Mouse (Mus musculus) intestine, embryonic 16.5 days (tissue): ENCODE results near the gene Ptprcap. TPM values are rescaled to one million over a fixed set of nuclear protein-coding genes. Genes with fewer than 3 reads are reported as not detected.

Experiments used
- ATAC-seq: fragments of 200-750 bp; cut with Nextera tagmentation; 2 replicates; pipeline ENCODE4 v1.8.0; 2017; ENCODE audit warnings: moderate TSS enrichment, moderate library complexity
- H3K27ac ChIP-seq: fragments of 300-500 bp; sonication (generic); 2 replicates; pipeline ENCODE4 v1.5.1; 2014; ENCODE audit warnings: mild to moderate bottlenecking, low read length
- H3K27me3 ChIP-seq: fragments of 300-500 bp; sonication (generic); replicated peaks from 2 replicates; pipeline ENCODE4 v1.6.1; 2014; ENCODE audit warnings: low read length, control low read depth, mixed read lengths; ENCODE audit not compliant: control insufficient read depth, insufficient read depth
- H3K36me3 ChIP-seq: fragments of 300-500 bp; sonication (generic); 2 replicates; pipeline ENCODE4 v1.6.1; 2014; ENCODE audit warnings: low read length, control low read depth; ENCODE audit not compliant: control insufficient read depth, insufficient read depth
- H3K4me1 ChIP-seq: fragments of 300-500 bp; sonication (generic); 2 replicates; pipeline ENCODE4 v1.6.1; 2014; ENCODE audit warnings: low read length, control low read depth, mixed read lengths; ENCODE audit not compliant: control insufficient read depth, insufficient read depth
- H3K4me2 ChIP-seq: fragments of 300-500 bp; sonication (generic); 2 replicates; pipeline ENCODE4 v1.6.1; 2014; ENCODE audit warnings: low read depth, low read length, control low read depth
- H3K4me3 ChIP-seq: fragments of 300-500 bp; sonication (generic); 2 replicates; pipeline ENCODE4 v1.5.1; 2014; ENCODE audit warnings: mild to moderate bottlenecking, low read length
- H3K9ac ChIP-seq: fragments of 300-500 bp; sonication (generic); 2 replicates; pipeline ENCODE4 v1.6.1; 2014; ENCODE audit warnings: low read depth, low read length
- H3K9me3 ChIP-seq: fragments of 300-500 bp; sonication (generic); 2 replicates; pipeline ENCODE4 v1.6.1; 2016; ENCODE audit warnings: low read length, control low read depth; ENCODE audit not compliant: control insufficient read depth
- WGBS: fragments of 180-500 bp; shearing (Covaris S2); extraction: QIAGEN DNeasy Blood & Tissue Kit; methylation state at CpG from one replicate; pipeline ENCODE4 v1.1.7; 2014; 5-methylcytosine and 5-hydroxymethylcytosine counted together
- polyA plus RNA-seq: library from polyadenylated mRNA; unstranded; fragments of >200 nt; fragmentation: Nextera tagmentation; extraction: Ambion mirVana; gene quantifications from 2 replicates; pipeline ENCODE4 v1.2.1, GENCODE M21; 2015

Gene Ptprcap
- 5.8 and 6.7 TPM in 2 replicates for polyA plus RNA-seq

DNA sequence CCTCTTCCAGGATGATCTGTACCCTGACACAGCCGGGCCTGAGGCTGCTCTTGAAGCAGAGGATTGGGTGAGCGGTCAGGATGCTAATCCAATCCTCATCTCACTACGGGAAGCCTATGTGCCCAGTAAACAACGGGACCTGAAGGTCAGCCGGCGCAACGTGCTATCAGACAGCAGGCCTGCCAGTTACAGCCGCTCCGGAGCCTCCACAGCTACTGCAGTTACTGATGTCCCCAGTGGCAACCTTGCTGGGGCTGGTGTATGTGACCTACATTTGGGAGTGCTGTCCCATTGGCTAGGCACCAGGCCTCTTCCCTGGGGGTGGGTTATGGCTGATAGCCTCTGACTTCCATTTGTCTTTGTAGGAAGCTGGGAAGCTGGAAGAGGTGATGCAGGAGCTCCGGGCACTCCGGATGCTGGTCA lies at the start of gene Ptprcap:
Ptprcap (plus strand) TSS at position 373 of the 423 bp plus-strand sequence.
- H3K27ac ChIP-seq, result no peak within 1 kb of the TSS
- H3K9me3 ChIP-seq, result no peaks in the 10 kb centered on the region
- H3K36me3 ChIP-seq, result peaks cover 30% of the 10 kb centered on the region
- H3K4me3 ChIP-seq, result no peak within 1 kb of the TSS
- no peak for ATAC-seq
- H3K4me2 ChIP-seq, result no peak within 1 kb of the TSS
- H3K27me3 ChIP-seq, result no peaks in the 10 kb centered on the region
- H3K9ac ChIP-seq, result no peak within 1 kb of the TSS
- WGBS, result 64% methylated on average over 11 of the region's 11 CpGs
- H3K4me1 ChIP-seq, result peaks cover 22% of the 10 kb centered on the region

DNA sequence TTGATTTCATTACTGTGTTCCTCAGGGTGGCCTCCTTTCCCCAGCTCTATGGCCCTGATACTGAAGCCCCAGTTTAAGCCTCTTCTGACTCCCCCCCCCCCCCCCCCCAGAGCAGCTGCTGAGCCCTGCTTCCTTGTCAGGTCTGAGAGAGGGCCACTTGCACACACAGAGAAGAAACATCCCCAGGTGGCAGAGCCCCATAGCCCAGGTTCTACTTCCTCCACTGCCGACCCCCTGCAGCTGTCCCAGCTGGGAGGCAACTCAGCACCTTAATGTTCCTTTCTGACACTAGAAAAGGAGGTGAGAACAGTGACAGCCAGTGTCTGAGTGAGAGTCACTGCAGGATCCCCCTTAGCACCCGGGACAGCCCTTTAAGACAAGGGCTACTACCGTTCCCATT lies 49.6 kb upstream of the Ptprcap start:
- 73% methylated on average over 3 of the region's 3 CpGs for WGBS
- no peak for ATAC-seq
- H3K27ac ChIP-seq, result no peak overlapping the region

DNA sequence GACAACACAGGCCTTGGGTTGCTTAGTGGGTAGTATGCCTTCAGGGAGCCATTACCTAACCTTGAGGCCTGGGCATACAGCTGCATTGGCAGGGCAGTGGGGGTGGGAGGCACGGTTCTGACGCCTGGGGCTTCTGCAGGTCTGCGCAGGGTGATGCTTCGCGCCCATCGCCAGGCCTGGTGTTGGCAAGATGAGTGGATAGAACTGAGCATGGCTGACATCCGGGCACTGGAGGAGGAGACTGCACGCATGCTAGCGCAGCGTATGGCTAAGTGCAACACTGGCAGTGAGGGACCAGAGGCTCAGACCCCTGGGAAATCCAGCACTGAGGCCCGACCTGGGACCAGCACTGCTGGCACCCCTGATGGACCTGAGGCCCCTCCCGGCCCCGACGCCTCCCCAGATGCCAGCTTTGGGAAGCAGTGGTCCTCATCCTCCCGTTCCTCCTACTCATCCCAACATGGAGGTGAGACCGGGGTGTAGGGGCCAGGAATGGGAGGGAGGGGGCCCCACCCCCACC lies 48.7 kb upstream of the Ptprcap start:
- H3K27me3 ChIP-seq, result 0 out of 2 replicates have a peak, but pooled peaks cover 4% of the 10 kb centered on the region
- H3K4me1 ChIP-seq, result peaks cover 13% of the 10 kb centered on the region
- H3K4me2 ChIP-seq, result no peak overlapping the region
- H3K4me3 ChIP-seq, result no peak overlapping the region
- H3K9me3 ChIP-seq, result no peaks in the 10 kb centered on the region
- H3K9ac ChIP-seq, result no peak overlapping the region
- no peak for ATAC-seq
- H3K36me3 ChIP-seq, result no peaks in the 10 kb centered on the region
- WGBS, result 93% methylated on average over 16 of the region's 16 CpGs
- no peak overlapping the region for H3K27ac ChIP-seq

More for the DNA sequence above, 49.6 kb upstream of the Ptprcap start:
- Histone ChIP-seq H3K4me2 (no peak overlapping the region), H3K4me1 (peaks cover 21% of the 10 kb centered on the region), H3K36me3 (no peaks in the 10 kb centered on the region), H3K9me3 (no peaks in the 10 kb centered on the region), H3K27me3 (0 out of 2 replicates have a peak, but pooled peaks cover 4% of the 10 kb centered on the region), H3K4me3 (no peak overlapping the region), H3K9ac (no peak overlapping the region)

DNA sequence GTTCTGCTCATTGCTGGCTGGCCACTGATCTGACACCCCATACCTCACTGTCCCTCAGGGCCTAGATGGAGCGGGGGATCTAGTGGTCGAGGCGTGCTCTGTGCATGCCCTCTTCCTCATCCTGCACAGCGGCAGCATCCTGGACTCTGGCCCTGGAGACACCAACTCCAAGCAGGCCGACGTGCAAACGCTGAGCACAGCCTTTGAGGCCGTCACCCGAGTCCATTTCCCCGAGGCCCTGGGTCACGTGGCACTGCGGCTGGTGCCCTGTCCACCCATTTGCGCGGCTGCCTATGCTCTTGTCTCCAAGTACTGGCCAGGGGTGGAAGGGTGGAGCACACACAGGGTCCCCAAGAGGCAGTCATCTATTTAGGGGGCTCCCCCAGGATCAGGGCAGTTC lies 46.8 kb upstream of the Ptprcap start:
- ATAC-seq, result no peak
- H3K4me3 ChIP-seq, result no peak overlapping the region
- H3K4me2 ChIP-seq, result no peak overlapping the region
- H3K9ac ChIP-seq, result no peak overlapping the region
- H3K36me3 ChIP-seq, result no peaks in the 10 kb centered on the region
- H3K9me3 ChIP-seq, result no peaks in the 10 kb centered on the region
- H3K27me3 ChIP-seq, result no peaks in the 10 kb centered on the region
- no peaks in the 10 kb centered on the region for H3K4me1 ChIP-seq
- no peak overlapping the region for H3K27ac ChIP-seq
- 90% methylated on average over 14 of the region's 14 CpGs for WGBS

DNA sequence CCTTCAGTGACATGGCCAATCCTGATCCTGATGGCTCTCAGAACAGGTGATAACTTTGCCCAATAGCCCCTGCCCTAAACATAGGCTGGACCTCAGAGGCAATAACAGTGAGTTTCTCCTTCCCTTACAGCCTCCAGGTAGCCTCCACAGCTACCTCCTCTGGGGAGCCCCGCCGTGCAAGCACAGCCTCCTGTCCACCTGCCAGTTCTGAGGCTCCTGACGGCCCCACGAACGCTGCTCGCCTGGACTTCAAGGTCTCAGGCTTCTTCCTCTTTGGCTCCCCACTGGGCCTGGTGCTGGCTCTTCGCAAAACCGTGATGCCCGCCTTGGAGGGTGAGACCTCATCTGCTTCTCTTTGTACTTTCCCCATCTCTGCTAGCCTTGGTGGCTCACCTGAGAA lies 44.9 kb upstream of the Ptprcap start:
- Histone ChIP-seq H3K9me3 (no peaks in the 10 kb centered on the region), H3K4me3 (no peak overlapping the region), H3K27ac (no peak overlapping the region), H3K27me3 (no peaks in the 10 kb centered on the region), H3K36me3 (no peaks in the 10 kb centered on the region), H3K4me1 (peaks cover 10% of the 10 kb centered on the region), H3K9ac (no peak overlapping the region), H3K4me2 (no peak overlapping the region)
- WGBS, result 85% methylated on average over 9 of the region's 9 CpGs
- no peak for ATAC-seq

DNA sequence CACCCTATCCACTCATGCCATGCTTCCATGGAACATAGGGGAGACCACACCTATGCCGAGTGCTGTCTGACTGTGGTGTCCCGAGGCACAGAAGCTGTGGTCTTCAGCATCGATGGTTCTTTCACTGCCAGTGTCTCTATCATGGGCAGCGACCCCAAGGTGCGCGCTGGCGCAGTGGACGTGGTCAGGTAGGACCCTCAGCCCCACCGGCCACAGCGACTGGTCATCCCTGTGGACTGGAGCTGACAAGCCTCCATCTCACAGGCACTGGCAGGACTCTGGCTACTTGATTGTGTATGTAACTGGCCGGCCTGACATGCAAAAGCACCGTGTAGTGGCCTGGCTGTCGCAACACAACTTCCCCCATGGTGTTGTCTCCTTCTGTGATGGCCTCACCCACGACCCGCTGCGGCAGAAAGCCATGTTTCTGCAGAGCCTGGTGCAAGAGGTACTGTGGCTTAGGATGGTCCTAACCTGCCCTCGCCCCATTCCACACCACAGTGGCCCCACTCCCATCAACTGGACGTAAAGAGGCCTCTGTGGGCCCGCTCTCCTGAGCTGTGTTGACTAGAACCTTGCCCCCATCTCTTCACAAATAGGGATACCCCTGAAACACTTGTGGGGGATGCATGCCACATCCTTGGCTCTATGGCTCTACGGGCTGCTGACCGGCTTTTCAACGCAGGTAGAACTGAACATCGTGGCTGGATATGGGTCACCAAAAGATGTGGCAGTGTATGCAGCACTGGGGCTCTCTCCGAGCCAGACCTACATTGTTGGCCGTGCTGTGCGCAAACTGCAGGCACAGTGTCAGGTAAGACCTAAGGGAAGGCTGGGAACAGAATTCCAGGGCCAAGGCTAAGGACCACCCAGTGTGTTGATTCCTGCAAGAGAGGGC lies 41.1 kb upstream of the Ptprcap start:
- peaks cover 23% of the 10 kb centered on the region for H3K4me1 ChIP-seq
- H3K27me3 ChIP-seq, result no peaks in the 10 kb centered on the region
- H3K4me3 ChIP-seq, result no peak overlapping the region
- no peak overlapping the region for H3K4me2 ChIP-seq
- WGBS, result 96% methylated on average over 26 of the region's 26 CpGs
- peaks cover 20% of the 10 kb centered on the region for H3K36me3 ChIP-seq
- H3K9ac ChIP-seq, result no peak overlapping the region
- H3K9me3 ChIP-seq, result no peaks in the 10 kb centered on the region
- ATAC-seq, result no peak
- peak overlapping the region; percentile 95 for H3K27ac ChIP-seq

DNA sequence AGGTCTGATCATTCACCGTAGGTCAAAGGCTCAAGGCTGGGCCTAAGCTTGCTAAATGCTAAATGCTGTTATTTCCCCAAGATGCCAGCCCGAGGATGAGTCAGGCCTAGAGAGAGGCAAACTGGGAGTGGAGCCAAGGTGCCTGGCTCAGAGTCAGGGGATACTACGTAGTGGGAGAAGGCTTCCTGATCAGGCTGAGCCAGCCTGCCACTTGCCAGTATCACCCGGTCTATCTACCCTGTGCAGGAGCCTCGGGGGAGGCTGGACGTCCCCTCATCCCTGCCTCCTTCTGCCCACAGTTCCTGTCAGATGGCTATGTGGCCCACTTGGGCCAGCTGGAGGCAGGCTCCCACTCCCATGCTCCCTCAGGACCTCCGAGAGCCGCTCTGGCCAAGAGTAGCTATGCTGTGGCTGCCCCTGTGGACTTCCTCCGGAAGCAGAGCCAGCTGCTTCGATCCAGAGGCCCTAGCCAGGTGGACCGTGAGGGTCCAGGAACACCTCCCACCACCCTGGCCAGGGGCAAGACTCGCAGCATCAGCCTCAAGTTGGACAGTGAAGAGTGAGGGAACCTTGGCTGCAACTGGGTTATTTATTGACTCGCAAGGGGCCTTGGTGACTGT lies 40.1 kb upstream of the Ptprcap start:
- 48% methylated on average over 13 of the region's 13 CpGs for WGBS

DNA sequence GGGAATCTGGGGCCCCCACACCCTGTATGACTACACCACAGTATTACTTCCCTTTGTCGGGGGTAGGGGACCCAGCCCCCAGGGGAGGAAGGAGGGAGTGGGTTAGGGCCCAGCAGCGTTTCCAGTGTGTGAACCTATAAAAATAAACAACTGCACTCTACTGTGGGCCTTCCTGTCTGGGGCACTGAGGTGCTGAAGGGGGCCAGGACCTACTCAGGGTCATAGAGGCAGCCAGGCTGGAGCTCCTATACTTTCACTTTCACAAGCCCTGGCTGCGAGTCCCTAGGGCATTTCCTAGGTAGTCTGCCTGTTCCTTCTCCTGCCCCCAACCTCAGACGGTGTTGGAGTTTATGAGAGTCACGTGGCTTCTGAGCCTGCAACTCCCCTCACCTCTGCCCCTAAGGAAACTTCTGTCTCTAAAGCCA lies 39.6 kb upstream of the Ptprcap start:
- peaks cover 20% of the 10 kb centered on the region for H3K36me3 ChIP-seq
- H3K27me3 ChIP-seq, result no peaks in the 10 kb centered on the region
- H3K4me3 ChIP-seq, result peak overlapping the region; percentile 15
- H3K9me3 ChIP-seq, result no peaks in the 10 kb centered on the region
- WGBS, result 18% methylated on average over 5 of the region's 5 CpGs
- peak overlapping the region; percentile 59 for H3K9ac ChIP-seq
- peak overlapping the region; percentile 95 for H3K27ac ChIP-seq
- peak; percentile 93 for ATAC-seq
- H3K4me2 ChIP-seq, result peak overlapping the region; percentile 33
- H3K4me1 ChIP-seq, result peaks cover 23% of the 10 kb centered on the region

More for the DNA sequence above, 40.1 kb upstream of the Ptprcap start:
- H3K4me3 ChIP-seq, result peak overlapping the region; percentile 15
- ATAC-seq, result peak; percentile 41
- no peaks in the 10 kb centered on the region for H3K27me3 ChIP-seq
- peak overlapping the region; percentile 33 for H3K4me2 ChIP-seq
- H3K4me1 ChIP-seq, result peaks cover 23% of the 10 kb centered on the region
- H3K9me3 ChIP-seq, result no peaks in the 10 kb centered on the region
- peak overlapping the region; percentile 59 for H3K9ac ChIP-seq
- H3K27ac ChIP-seq, result peak overlapping the region; percentile 95
- peaks cover 20% of the 10 kb centered on the region for H3K36me3 ChIP-seq

DNA sequence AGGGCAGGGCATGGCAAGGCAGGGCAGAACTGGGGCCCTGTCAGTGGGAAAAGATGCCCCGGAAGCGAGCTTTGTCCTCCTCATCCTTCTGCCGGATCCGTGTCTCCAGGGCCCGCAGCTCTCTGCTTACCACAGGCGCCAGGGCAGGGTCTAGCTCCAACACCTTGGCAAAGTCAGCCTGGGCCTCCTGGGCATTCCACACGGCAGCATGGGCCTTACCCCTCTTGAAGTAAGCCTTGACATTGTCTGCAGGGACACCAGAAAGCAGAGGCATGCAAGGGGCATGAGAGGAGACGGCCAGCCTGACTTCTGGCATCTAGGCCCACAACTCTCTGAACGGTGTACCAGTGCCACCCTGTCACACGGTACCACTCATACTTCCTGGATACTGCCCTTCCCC lies 38.9 kb upstream of the Ptprcap start:
- no peak overlapping the region for H3K4me3 ChIP-seq
- H3K9ac ChIP-seq, result peak overlapping the region; percentile 59
- H3K9me3 ChIP-seq, result no peaks in the 10 kb centered on the region
- peak overlapping the region; percentile 95 for H3K27ac ChIP-seq
- peaks cover 23% of the 10 kb centered on the region for H3K4me1 ChIP-seq
- ATAC-seq, result peak; percentile 2; the same call in 1 of the 2 replicates
- H3K36me3 ChIP-seq, result peaks cover 20% of the 10 kb centered on the region
- peak overlapping the region; percentile 33 for H3K4me2 ChIP-seq
- H3K27me3 ChIP-seq, result no peaks in the 10 kb centered on the region
- WGBS, result 82% methylated on average over 10 of the region's 10 CpGs
